In the genomic region with DNA sequence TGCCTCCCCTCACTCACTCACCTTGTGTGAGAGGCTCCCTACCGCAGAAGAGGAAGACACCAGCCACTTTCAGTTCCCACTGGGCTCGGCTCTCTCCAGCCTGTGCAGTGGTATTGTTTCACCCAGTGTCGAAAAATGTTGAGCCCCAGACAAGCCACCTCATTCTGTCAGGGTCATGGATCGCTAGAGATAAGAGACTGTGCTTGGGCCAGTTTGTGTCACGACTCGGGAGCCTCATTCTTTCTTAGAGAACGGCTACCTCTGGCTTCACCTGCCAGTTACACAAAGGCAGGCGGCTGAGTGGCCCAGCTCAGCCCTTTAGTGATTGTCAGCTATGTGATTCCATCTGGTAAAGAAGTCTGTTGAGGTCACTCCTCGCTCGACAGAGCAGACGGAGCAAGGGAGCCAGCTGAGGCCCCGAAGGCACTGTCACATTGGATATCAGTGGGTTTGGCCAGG, we compare ENCODE assay signal across 8 mouse cellular contexts. TPM values are rescaled to one million over a fixed set of nuclear protein-coding genes. Genes with fewer than 3 reads are reported as not detected.
DNase-seq lines count a peak whose midpoint lies in the region; ATAC-seq lines count a peak whose summit lies in the region.

No protein-coding gene starts in this region.

- no peaks in the 10 kb centered on the region for H3K27me3 ChIP-seq in lung, embryonic 15.5 days
- H3K27me3 ChIP-seq in megakaryocyte, embryonic 14.5 days (replicated peaks), result no peaks in the 10 kb centered on the region
- no peaks in the 10 kb centered on the region for H3K27me3 ChIP-seq in splenic B cell, adult 2 months (ENCODE audit: control insufficient read depth, insufficient read depth, low read length, poor library complexity, severe bottlenecking)

- peaks cover 61% of the 10 kb centered on the region for H3K4me1 ChIP-seq in lung, embryonic 15.5 days
- peaks cover 94% of the 10 kb centered on the region for H3K4me1 ChIP-seq in megakaryocyte, embryonic 14.5 days

- WGBS in lung, embryonic 15.5 days, result 51% methylated on average over 12 of the region's 12 CpGs

- H3K36me3 ChIP-seq in lung, embryonic 15.5 days, result no peaks in the 10 kb centered on the region
- H3K36me3 ChIP-seq in megakaryocyte, embryonic 14.5 days (replicated peaks; ENCODE audit: low read length), result peaks cover 91% of the 10 kb centered on the region
- peaks cover 4% of the 10 kb centered on the region; the same call in 1 of the 2 replicates for H3K36me3 ChIP-seq in splenic B cell, adult 2 months (ENCODE audit: control insufficient read depth, insufficient read depth, low read length, poor library complexity, severe bottlenecking)

- H3K9ac ChIP-seq in lung, embryonic 15.5 days, result 0 out of 2 replicates have a peak overlapping the region, but pooled peaks have one; percentile 5

- no peak overlapping the region for H3K27ac ChIP-seq in lung, embryonic 15.5 days

- ATAC-seq in lung, embryonic 15.5 days (ENCODE audit: borderline replicate concordance, extremely low read depth, low FRiP score, low TSS enrichment), result no peak
- ATAC-seq in hematopoietic stem cell, adult 5-6 weeks (replicated peaks in 1 of 2; ENCODE audit: insufficient read depth in 1 of 2, low FRiP score in 2 of 2, low TSS enrichment in 1 of 2, low read depth in 1 of 2, poor library complexity in 2 of 2, severe bottlenecking in 2 of 2), result peak; percentile 48 to 58

- H3K9me3 ChIP-seq in lung, embryonic 15.5 days, result no peaks in the 10 kb centered on the region
- H3K9me3 ChIP-seq in megakaryocyte, embryonic 14.5 days, result no peaks in the 10 kb centered on the region

- intact Hi-C loops in left cerebral cortex, postnatal 10 days (cut with DNase I), result no loop called here
- intact Hi-C loops in left cerebral cortex, postnatal 36 days (cut with DNase I), result no loop called here

- no peak for DNase-seq in lung, postnatal 10 days
- peak; percentile 85 for DNase-seq in splenic B cell, adult 2 months (ENCODE audit: low read depth, low spot score)
- no peak for DNase-seq in left cerebral cortex, postnatal 10 days (ENCODE audit: extremely low spot score in 1 of 2, low spot score in 2 of 2)
- no peak for DNase-seq in T-cell, adult 2 months (ENCODE audit: low spot score)
- no peak for DNase-seq in left cerebral cortex, postnatal 36 days (ENCODE audit: low spot score in 2 of 2)

- no peak overlapping the region for H3K4me3 ChIP-seq in lung, embryonic 15.5 days
- peak overlapping the region; percentile 98 for H3K4me3 ChIP-seq in megakaryocyte, embryonic 14.5 days (replicated peaks)

- H3K4me2 ChIP-seq in lung, embryonic 15.5 days, result no peak overlapping the region

RNA-seq across cellular contexts. Expression of a gene that starts 17.0 kb away (rescaled TPM):
- 13.7 and 14.9 TPM in 2 replicates for polyA plus RNA-seq in lung, embryonic 15.5 days (2015; fragmentation: Nextera tagmentation; extraction: Ambion mirVana)
- 9.2 and 11.4 TPM in 2 replicates for total RNA-seq in hematopoietic stem cell, adult 5-6 weeks (2017)
- polyA plus RNA-seq in megakaryocyte, embryonic 14.5 days (2012; ENCODE audit: insufficient read depth, low replicate concordance), result 30.8 and 31.0 TPM in 2 replicates
- total RNA-seq in left cerebral cortex, postnatal 10 days (2021), result 10 to 100 TPM; 23.5 to 23.7 TPM
- total RNA-seq in left cerebral cortex, postnatal 36 days (2021), result 10 to 100 TPM; 16.9 to 19.1 TPM

RNA-seq across cellular contexts. Expression of a gene that starts 28.9 kb away (rescaled TPM):
- 79.1 and 90.8 TPM in 2 replicates for polyA plus RNA-seq in lung, embryonic 15.5 days (2015; fragmentation: Nextera tagmentation; extraction: Ambion mirVana)
- 28.0 and 29.3 TPM in 2 replicates for total RNA-seq in hematopoietic stem cell, adult 5-6 weeks (2017)
- polyA plus RNA-seq in megakaryocyte, embryonic 14.5 days (2012; ENCODE audit: insufficient read depth, low replicate concordance), result 42.4 and 54.0 TPM in 2 replicates
- total RNA-seq in left cerebral cortex, postnatal 10 days (2021), result 10 to 100 TPM; 19.4 to 21.2 TPM
- total RNA-seq in left cerebral cortex, postnatal 36 days (2021), result 10 to 100 TPM; 21.7 to 21.8 TPM

RNA-seq across cellular contexts. Expression of a gene that starts 29.0 kb away (rescaled TPM):
- polyA plus RNA-seq in lung, embryonic 15.5 days (2015; fragmentation: Nextera tagmentation; extraction: Ambion mirVana), result 3.0 and 4.0 TPM in 2 replicates
- 3.0 and 3.1 TPM in 2 replicates for total RNA-seq in hematopoietic stem cell, adult 5-6 weeks (2017)
- polyA plus RNA-seq in megakaryocyte, embryonic 14.5 days (2012; ENCODE audit: insufficient read depth, low replicate concordance), result 1.6 and 7.0 TPM in 2 replicates
- total RNA-seq in left cerebral cortex, postnatal 10 days (2021), result 1 to 10 TPM; 6.0 to 7.0 TPM
- total RNA-seq in left cerebral cortex, postnatal 36 days (2021), result 1 to 10 TPM; 6.0 to 6.6 TPM

RNA-seq across cellular contexts. Expression of a gene that starts 42.5 kb away (rescaled TPM):
- 0.73 and 0.93 TPM in 2 replicates for polyA plus RNA-seq in lung, embryonic 15.5 days (2015; fragmentation: Nextera tagmentation; extraction: Ambion mirVana)
- 0.81 TPM in 1 of 2 replicates, not detected in the other for total RNA-seq in hematopoietic stem cell, adult 5-6 weeks (2017)
- polyA plus RNA-seq in megakaryocyte, embryonic 14.5 days (2012; ENCODE audit: insufficient read depth, low replicate concordance), result 0.11 TPM in 1 of 2 replicates, not detected in the other
- 1 to 10 TPM; 1.3 to 2.2 TPM for total RNA-seq in left cerebral cortex, postnatal 10 days (2021)
- 1 to 10 TPM; 1.7 to 1.8 TPM for total RNA-seq in left cerebral cortex, postnatal 36 days (2021)

RNA-seq across cellular contexts. Expression of a gene that starts 57.3 kb away (rescaled TPM):
- 44.6 and 45.7 TPM in 2 replicates for polyA plus RNA-seq in lung, embryonic 15.5 days (2015; fragmentation: Nextera tagmentation; extraction: Ambion mirVana)
- 30.3 and 36.3 TPM in 2 replicates for total RNA-seq in hematopoietic stem cell, adult 5-6 weeks (2017)
- 3.8 and 39.8 TPM in 2 replicates for polyA plus RNA-seq in megakaryocyte, embryonic 14.5 days (2012; ENCODE audit: insufficient read depth, low replicate concordance)
- 10 to 100 TPM; 43.9 to 46.8 TPM for total RNA-seq in left cerebral cortex, postnatal 10 days (2021)
- 10 to 100 TPM; 44.8 to 45.9 TPM for total RNA-seq in left cerebral cortex, postnatal 36 days (2021)
